Mouse (Mus musculus): Measurements from ENCODE around the gene 2010111I01Rik.

DNA sequence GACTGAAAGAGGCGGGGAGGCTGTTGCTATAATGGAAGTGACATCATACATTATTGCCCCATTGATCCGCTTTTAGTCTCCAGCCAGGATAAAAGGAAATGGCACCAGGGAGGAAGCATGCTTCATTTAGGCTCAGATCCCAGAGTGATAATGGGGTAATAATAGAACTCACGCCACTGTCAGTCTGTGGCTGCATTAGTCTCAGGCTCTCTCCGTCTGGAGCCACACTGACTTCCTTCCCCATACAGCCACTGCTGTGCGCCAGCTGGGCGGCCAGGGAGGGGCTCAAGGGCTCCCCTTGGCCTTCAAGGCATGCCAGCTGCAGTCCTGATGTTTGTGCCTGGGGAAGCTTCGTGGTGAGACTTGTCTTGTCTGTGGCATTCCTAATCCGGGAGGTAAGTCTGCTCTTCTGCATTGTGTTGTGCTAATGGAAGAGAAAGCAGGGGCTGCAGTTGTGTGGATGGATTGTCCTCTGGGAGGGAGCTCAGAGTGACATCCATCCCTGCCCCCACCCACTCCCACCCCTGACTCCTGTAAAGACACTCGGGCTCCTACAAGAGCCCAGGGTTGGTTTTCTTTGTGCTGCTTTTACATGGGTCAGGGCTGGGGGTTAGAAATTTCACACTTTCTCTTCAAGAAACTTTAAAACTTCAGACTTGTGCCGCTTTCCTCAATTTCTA lies 314.2 kb downstream of the 2010111I01Rik start:
- TF ChIP-seq POLR2A (IDR thresholded peaks at IDR 0.05; ENCODE audit: extremely low read depth, insufficient read depth, low read length) (no peak), CTCF (IDR thresholded peaks at IDR 0.05; ENCODE audit: extremely low read depth, insufficient read depth, low read length) (no peak)
